Mouse (Mus musculus): ENCODE results near the gene Lrrc55.

The Lrrc55 gene

GRCm38 (mm10) chr2:85172071-85172762 lies 24.8 kb downstream of the Lrrc55 start:
- no peak for DNase-seq (ENCODE audit: extremely low spot score, low spot score)

GRCm38 (mm10) chr2:85168327-85168726 lies 28.7 kb downstream of the Lrrc55 start:
- DNase-seq (ENCODE audit: extremely low spot score, low spot score), result no peak

GRCm38 (mm10) chr2:85167624-85168023 lies 29.4 kb downstream of the Lrrc55 start:
- no peak for DNase-seq (ENCODE audit: extremely low spot score, low spot score)

GRCm38 (mm10) chr2:85163311-85164047 lies 33.5 kb downstream of the Lrrc55 start:
- DNase-seq (ENCODE audit: extremely low spot score, low spot score), result peak; percentile 40

GRCm38 (mm10) chr2:85161638-85162093 lies 35.3 kb downstream of the Lrrc55 start:
- DNase-seq (ENCODE audit: extremely low spot score, low spot score), result peak; percentile 30

GRCm38 (mm10) chr2:85160901-85161637 lies 35.9 kb downstream of the Lrrc55 start:
- peak; percentile 20 for DNase-seq (ENCODE audit: extremely low spot score, low spot score)

- DNase-seq (ENCODE audit: extremely low spot score, low spot score), result no peak
These were observed 39.6 kb downstream of the Lrrc55 start for GRCm38 (mm10) chr2:85157382-85157781.

- no peak for DNase-seq (ENCODE audit: extremely low spot score, low spot score)
These were observed 40.9 kb downstream of the Lrrc55 start for GRCm38 (mm10) chr2:85156136-85156535.

GRCm38 (mm10) chr2:85155334-85155733 lies 41.7 kb downstream of the Lrrc55 start:
- no peak for DNase-seq (ENCODE audit: extremely low spot score, low spot score)

GRCm38 (mm10) chr2:85151233-85151632 lies 45.8 kb downstream of the Lrrc55 start:
- no peak for DNase-seq (ENCODE audit: extremely low spot score, low spot score)

- DNase-seq (ENCODE audit: extremely low spot score, low spot score), result no peak
These were observed 46.6 kb downstream of the Lrrc55 start for GRCm38 (mm10) chr2:85150373-85150772.

GRCm38 (mm10) chr2:85147481-85147880 lies 49.5 kb downstream of the Lrrc55 start:
- DNase-seq (ENCODE audit: extremely low spot score, low spot score), result no peak

GRCm38 (mm10) chr2:85145346-85145745 lies 51.7 kb downstream of the Lrrc55 start:
- no peak for DNase-seq (ENCODE audit: extremely low spot score, low spot score)

- DNase-seq (ENCODE audit: extremely low spot score, low spot score), result no peak
These were observed 52.1 kb downstream of the Lrrc55 start for GRCm38 (mm10) chr2:85144908-85145307.

GRCm38 (mm10) chr2:85140833-85141232 lies 56.2 kb downstream of the Lrrc55 start:
- DNase-seq (ENCODE audit: extremely low spot score, low spot score), result no peak

GRCm38 (mm10) chr2:85139846-85140245 lies 57.2 kb downstream of the Lrrc55 start:
- no peak for DNase-seq (ENCODE audit: extremely low spot score, low spot score)

- DNase-seq (ENCODE audit: extremely low spot score, low spot score), result no peak
These were observed 57.6 kb downstream of the Lrrc55 start for GRCm38 (mm10) chr2:85139393-85139792.

GRCm38 (mm10) chr2:85138143-85138542 lies 58.9 kb downstream of the Lrrc55 start:
- no peak for DNase-seq (ENCODE audit: extremely low spot score, low spot score)

GRCm38 (mm10) chr2:85137601-85138140 lies 59.3 kb downstream of the Lrrc55 start:
- no peak for DNase-seq (ENCODE audit: extremely low spot score, low spot score)

- DNase-seq (ENCODE audit: extremely low spot score, low spot score), result no peak
These were observed 60.0 kb downstream of the Lrrc55 start for GRCm38 (mm10) chr2:85136831-85137520.

GRCm38 (mm10) chr2:85136089-85136488 lies 60.9 kb downstream of the Lrrc55 start, which contains the start of gene Aplnr:
Gene Aplnr, plus strand, starts transcription at chr2:85136225.
- no peak for DNase-seq (ENCODE audit: extremely low spot score, low spot score)
